Mouse (Mus musculus) megakaryocyte-erythroid progenitor cell, adult 5 weeks (primary cell): Measurements from ENCODE around the gene Kncn. TPM values are rescaled to one million over a fixed set of nuclear protein-coding genes. Genes with fewer than 3 reads are reported as not detected.

Experiments used
- polyA plus RNA-seq: library from polyadenylated mRNA; stranded (reverse); fragments of >175 nt; gene quantifications from 2 replicates; pipeline ENCODE4 v1.2.3, GENCODE M21; 2012

Kncn gene
- not detected in 2 replicates for polyA plus RNA-seq

DNA sequence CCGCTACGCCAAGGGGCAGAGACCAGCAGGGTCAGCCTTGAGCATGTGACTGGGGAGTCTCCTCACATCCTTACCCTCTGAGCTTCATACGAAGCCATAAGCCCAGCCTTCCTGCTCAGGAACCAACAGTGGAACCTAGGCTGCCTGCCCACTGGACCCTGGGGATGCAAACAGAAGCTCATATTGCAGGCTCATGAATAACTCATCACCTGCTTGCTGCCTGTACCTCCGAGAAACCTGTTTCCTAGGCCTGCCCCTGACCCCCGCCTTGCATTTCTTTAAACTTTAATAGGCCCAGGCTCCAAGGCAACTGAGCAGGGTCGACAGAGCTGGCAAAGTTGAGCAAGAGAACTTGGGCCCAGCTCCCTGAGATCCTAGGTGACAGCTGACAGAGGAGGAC lies at the start of gene Kncn:
TSS of gene Kncn (plus strand) at position 379 of the 400 bp plus-strand sequence.

DNA sequence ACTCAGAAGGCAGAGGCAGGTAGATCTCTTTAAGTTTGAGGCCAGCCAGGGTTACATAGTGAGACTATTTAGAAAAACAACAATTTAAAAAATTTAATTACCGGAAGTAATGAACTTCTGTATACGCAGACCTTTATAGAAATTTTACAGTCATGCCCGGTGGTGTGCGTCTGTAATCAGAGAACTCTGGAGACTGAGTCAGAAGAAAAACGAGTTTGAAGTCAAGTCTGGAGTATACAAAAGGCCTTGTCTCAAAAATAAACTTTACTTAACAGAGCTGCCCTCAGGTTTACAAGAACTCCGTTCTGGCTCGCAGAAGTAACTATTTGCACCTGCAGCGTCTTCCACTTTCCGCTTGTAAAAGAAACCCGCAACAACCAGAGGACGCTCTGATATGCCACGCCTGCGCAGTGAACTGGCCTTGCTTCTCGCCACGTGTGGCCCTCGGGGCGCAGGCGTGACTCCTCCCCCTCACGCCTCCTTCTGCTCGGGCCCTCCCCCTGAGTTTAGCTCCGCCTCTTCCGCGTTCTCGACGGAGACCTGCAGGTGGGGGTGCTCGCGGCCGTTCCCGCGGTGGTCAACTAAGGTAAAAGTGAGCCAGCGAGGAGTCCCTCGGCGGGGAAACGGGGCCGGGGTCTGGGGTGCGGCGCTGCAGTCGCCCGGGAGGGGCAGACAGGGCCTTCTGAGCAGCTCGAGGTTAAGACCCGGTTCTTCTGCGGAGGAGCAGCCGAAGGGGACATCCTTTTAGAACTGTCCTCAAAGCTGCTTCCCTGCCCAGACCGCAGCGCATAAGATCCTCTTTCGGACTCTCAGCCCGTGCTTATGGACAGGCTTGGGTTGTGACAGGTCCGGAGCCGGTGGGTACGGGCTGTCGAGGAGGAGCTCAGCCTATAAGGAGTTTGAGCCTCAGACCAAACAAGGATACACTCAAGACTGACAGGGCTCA lies 45.2 kb upstream of the Kncn start, which contains the start of gene Mknk1:
TSS of gene Mknk1 (plus strand) at position 503 of the 946 bp plus-strand sequence.

DNA sequence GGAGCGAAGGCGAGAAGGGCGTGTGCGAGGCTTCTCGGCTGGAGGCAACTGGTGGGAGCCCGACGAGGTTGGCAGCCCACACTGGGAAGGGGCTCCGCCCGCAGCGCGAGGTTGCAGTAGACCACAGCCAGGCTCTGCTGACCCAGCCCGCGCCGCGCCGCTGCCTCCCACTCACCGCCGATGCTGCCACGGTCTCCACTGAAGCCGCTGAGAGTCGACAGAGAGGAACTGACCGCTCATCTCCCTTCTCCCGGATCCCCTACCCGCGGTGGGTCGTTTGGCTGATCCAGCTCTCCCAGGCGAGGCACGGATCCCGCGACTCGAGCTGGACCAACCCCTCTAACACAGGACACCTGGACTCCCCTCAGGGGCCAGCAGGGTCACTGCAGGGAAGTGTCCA lies 6.4 kb downstream of the Kncn start, which contains the start of gene 6430628N08Rik:
TSS of gene 6430628N08Rik (plus strand) at position 113 of the 400 bp plus-strand sequence.

Other genes starting within 250 kb of the Kncn start
- 0.10 and 0.14 TPM in 2 replicates for gene Cyp4b1, start 236.7 kb upstream of the Kncn start, polyA plus RNA-seq
- gene Efcab14, start 146.7 kb upstream of the Kncn start, polyA plus RNA-seq: 11.9 and 13.9 TPM in 2 replicates
- gene Tex38, start 103.4 kb upstream of the Kncn start, polyA plus RNA-seq: not detected in 2 replicates
- 11.4 and 11.7 TPM in 2 replicates for gene Atpaf1, start 99.6 kb upstream of the Kncn start, polyA plus RNA-seq
- gene Mob3c, start 56.3 kb upstream of the Kncn start, polyA plus RNA-seq: 13.3 and 14.4 TPM in 2 replicates
- 41.1 and 43.6 TPM in 2 replicates for gene Mknk1, start 45.2 kb upstream of the Kncn start, polyA plus RNA-seq
- 0.04 TPM in 1 of 2 replicates, not detected in the other for gene 6430628N08Rik, start 6.3 kb downstream of the Kncn start, polyA plus RNA-seq
- not detected in 2 replicates for gene Dmbx1, start 55.5 kb downstream of the Kncn start, polyA plus RNA-seq
- 3.4 and 6.1 TPM in 2 replicates for gene Faah, start 133.5 kb downstream of the Kncn start, polyA plus RNA-seq
- 0.32 and 0.74 TPM in 2 replicates for gene Nsun4, start 169.5 kb downstream of the Kncn start, polyA plus RNA-seq
- gene Uqcrh, start 190.7 kb downstream of the Kncn start, polyA plus RNA-seq: 41.1 and 52.1 TPM in 2 replicates
- 12.2 and 13.5 TPM in 2 replicates for gene Lrrc41, start 190.9 kb downstream of the Kncn start, polyA plus RNA-seq
- gene Rad54l, start 239.3 kb downstream of the Kncn start, polyA plus RNA-seq: 1.9 and 2.1 TPM in 2 replicates
- gene Pomgnt1, start 239.4 kb downstream of the Kncn start, polyA plus RNA-seq: 8.3 and 11.6 TPM in 2 replicates